ENCODE assay signal across 10 mouse cellular contexts in the genomic region with DNA sequence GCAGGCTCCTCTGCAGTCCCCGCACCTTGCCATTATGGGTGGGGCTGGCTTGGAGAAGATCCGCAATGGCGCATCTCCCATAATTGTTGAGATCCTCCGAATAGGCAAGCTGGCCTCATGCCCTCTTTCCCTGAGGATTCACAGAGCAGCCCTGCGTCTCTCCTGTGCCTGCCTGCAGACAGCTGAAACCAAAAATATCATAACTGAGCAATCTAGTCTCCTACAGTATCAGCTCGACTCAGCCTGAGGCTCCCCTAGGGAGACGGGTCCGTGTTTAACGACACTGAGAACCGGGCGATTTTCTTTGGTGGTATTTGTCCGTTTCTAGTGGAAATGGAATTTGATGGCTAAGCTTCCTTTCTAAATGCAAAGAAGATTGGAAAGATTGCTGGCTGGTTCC. TPM values are rescaled to one million over a fixed set of nuclear protein-coding genes. Genes with fewer than 3 reads are reported as not detected.
DNase-seq lines count a peak whose midpoint lies in the region; ATAC-seq lines count a peak whose summit lies in the region.
"Had no signal": no experiment of that assay in that cellular context is flagged by ENCODE, and none has a peak within 500 bp of the region (broad histone marks: within the 10 kb centered on the region; RNA-seq: fewer than 3 reads in every experiment).

No protein-coding gene starts in this region.

- peak overlapping the region; percentile 25; the same call in 1 of the 2 replicates for H3K9ac ChIP-seq in kidney, embryonic 16.5 days (replicated peaks; ENCODE audit: low read length)
- no peak overlapping the region for H3K9ac ChIP-seq in hindbrain, embryonic 11.5 days (ENCODE audit: low read depth, low read length)
- peak overlapping the region; percentile 15; the same call in 1 of the 2 replicates for H3K9ac ChIP-seq in midbrain, embryonic 16.5 days (ENCODE audit: low read depth, low read length)

- H3K9me3 ChIP-seq in kidney, embryonic 16.5 days (ENCODE audit: low read length) = no peaks in the 10 kb centered on the region
- H3K9me3 ChIP-seq in hindbrain, embryonic 11.5 days (ENCODE audit: control insufficient read depth, low read length) = no peaks in the 10 kb centered on the region
- no peaks in the 10 kb centered on the region for H3K9me3 ChIP-seq in midbrain, embryonic 16.5 days (replicated peaks; ENCODE audit: control insufficient read depth, low read length, poor library complexity, severe bottlenecking)

- peaks cover 14% of the 10 kb centered on the region for H3K4me1 ChIP-seq in kidney, embryonic 16.5 days (ENCODE audit: insufficient read depth, low read length)
- peaks cover 26% of the 10 kb centered on the region for H3K4me1 ChIP-seq in hindbrain, embryonic 11.5 days (replicated peaks; ENCODE audit: control insufficient read depth, insufficient read depth, low read length)
- peaks cover 74% of the 10 kb centered on the region for H3K4me1 ChIP-seq in midbrain, embryonic 16.5 days (ENCODE audit: control insufficient read depth, insufficient read depth, low read length)

- H3K4me2 ChIP-seq in kidney, embryonic 16.5 days (replicated peaks; ENCODE audit: low read depth, low read length) = peak overlapping the region; percentile 27; the same call in 1 of the 2 replicates
- peak overlapping the region; percentile 22 for H3K4me2 ChIP-seq in hindbrain, embryonic 11.5 days (replicated peaks; ENCODE audit: low read depth, low read length)
- peak overlapping the region; percentile 46 for H3K4me2 ChIP-seq in midbrain, embryonic 16.5 days (ENCODE audit: low read length)

- 18% methylated on average over 12 of the region's 12 CpGs for WGBS in kidney, embryonic 16.5 days
- 16% methylated on average over 12 of the region's 12 CpGs for WGBS in hindbrain, embryonic 11.5 days
- 3% methylated on average over 12 of the region's 12 CpGs for WGBS in midbrain, embryonic 16.5 days

- ATAC-seq in kidney, embryonic 16.5 days (ENCODE audit: low FRiP score, low TSS enrichment) = no peak
- no peak for ATAC-seq in hindbrain, embryonic 11.5 days (ENCODE audit: low FRiP score)
- ATAC-seq in midbrain, embryonic 16.5 days = no peak

- DNase-seq in kidney, adult 9 months = no peak
- peak; percentile 67 for DNase-seq in cerebellum, adult 9-11 months
- peak; percentile 30 for DNase-seq in hindbrain, embryonic 11.5 days (ENCODE audit: low spot score)
- DNase-seq in urinary bladder, adult 18-20 months (ENCODE audit: low spot score in 2 of 2) = no peak
- no peak for DNase-seq in embryo, embryonic 10 days (ENCODE audit: low spot score)
- no peak for DNase-seq in adrenal gland, adult 18-20 months (ENCODE audit: low spot score in 2 of 2)

- no peak overlapping the region for H3K27ac ChIP-seq in kidney, embryonic 16.5 days (ENCODE audit: low read length)
- peak overlapping the region; percentile 17; the same call in 1 of the 2 replicates for H3K27ac ChIP-seq in hindbrain, embryonic 11.5 days (ENCODE audit: low read depth, low read length)
- H3K27ac ChIP-seq in midbrain, embryonic 16.5 days (ENCODE audit: low read length) = peak overlapping the region; percentile 78

- H3K4me3 ChIP-seq in kidney, embryonic 16.5 days (ENCODE audit: low read length) = peak overlapping the region; percentile 15; the same call in 1 of the 2 replicates
- H3K4me3 ChIP-seq in hindbrain, embryonic 11.5 days (ENCODE audit: low read depth, low read length) = no peak overlapping the region
- peak overlapping the region; percentile 10 for H3K4me3 ChIP-seq in midbrain, embryonic 16.5 days (ENCODE audit: low read depth, low read length)

- no peaks in the 10 kb centered on the region for H3K36me3 ChIP-seq in kidney, embryonic 16.5 days (ENCODE audit: insufficient read depth, low read length)
- no peaks in the 10 kb centered on the region for H3K36me3 ChIP-seq in hindbrain, embryonic 11.5 days (ENCODE audit: control insufficient read depth, insufficient read depth, low read length)
- no peaks in the 10 kb centered on the region for H3K36me3 ChIP-seq in midbrain, embryonic 16.5 days (ENCODE audit: control insufficient read depth, insufficient read depth, low read length)

- peaks cover 30% of the 10 kb centered on the region for H3K27me3 ChIP-seq in kidney, embryonic 16.5 days (ENCODE audit: insufficient read depth, low read length)
- H3K27me3 ChIP-seq in hindbrain, embryonic 11.5 days (ENCODE audit: control insufficient read depth, insufficient read depth, low read length) = no peaks in the 10 kb centered on the region
- no peaks in the 10 kb centered on the region for H3K27me3 ChIP-seq in midbrain, embryonic 16.5 days (ENCODE audit: control insufficient read depth, insufficient read depth, low read depth, low read length)

RNA-seq across cellular contexts. Expression of gene AC124108.1, which starts 8.7 kb away (rescaled TPM):
- polyA plus RNA-seq in kidney, embryonic 16.5 days (2015; fragmentation: Nextera tagmentation; extraction: Ambion mirVana) = 0.10 and 0.13 TPM in 2 replicates
- polyA plus RNA-seq in hindbrain, embryonic 11.5 days (2014; fragmentation: Nextera tagmentation; extraction: Ambion mirVana) = 2.9 and 4.8 TPM in 2 replicates
- 2.8 and 4.0 TPM in 2 replicates for polyA plus RNA-seq in midbrain, embryonic 16.5 days (2015; fragmentation: Nextera tagmentation; extraction: Ambion mirVana)
- not detected for total RNA-seq in adrenal gland, adult 18-20 months (2021)
- polyA plus RNA-seq: spleen, adult 2 months had no signal

RNA-seq across cellular contexts. Expression of gene Lemd1, which starts 8.7 kb away (rescaled TPM):
- polyA plus RNA-seq in kidney, embryonic 16.5 days (2015; fragmentation: Nextera tagmentation; extraction: Ambion mirVana) = 0.21 and 0.32 TPM in 2 replicates
- polyA plus RNA-seq in hindbrain, embryonic 11.5 days (2014; fragmentation: Nextera tagmentation; extraction: Ambion mirVana) = 8.9 and 11.3 TPM in 2 replicates
- polyA plus RNA-seq in midbrain, embryonic 16.5 days (2015; fragmentation: Nextera tagmentation; extraction: Ambion mirVana) = 16.2 and 18.0 TPM in 2 replicates
- under 1 TPM in 1 of 2 experiments, not detected in 1; 0.43 TPM for total RNA-seq in adrenal gland, adult 18-20 months (2021)
- polyA plus RNA-seq: spleen, adult 2 months had no signal

RNA-seq across cellular contexts. Expression of gene Gm10188, which starts 29.6 kb away (rescaled TPM):
- polyA plus RNA-seq in kidney, embryonic 16.5 days (2015; fragmentation: Nextera tagmentation; extraction: Ambion mirVana) = not detected in 2 replicates
- polyA plus RNA-seq in hindbrain, embryonic 11.5 days (2014; fragmentation: Nextera tagmentation; extraction: Ambion mirVana) = not detected in 2 replicates
- 0.28 and 0.63 TPM in 2 replicates for polyA plus RNA-seq in midbrain, embryonic 16.5 days (2015; fragmentation: Nextera tagmentation; extraction: Ambion mirVana)
- not detected for total RNA-seq in adrenal gland, adult 18-20 months (2021)
- total RNA-seq: left cerebral cortex, postnatal 36 days had no signal
- polyA plus RNA-seq: spleen, adult 2 months had no signal

Comparison
In these comparisons a context has a peak if more than half of its experiments do, and no peak if none do; other contexts are left out.
1. DNase-seq: peak in cerebellum, adult 9-11 months (single experiment) and hindbrain, embryonic 11.5 days (single experiment); none in kidney, adult 9 months (single experiment), urinary bladder, adult 18-20 months (0 of 2), embryo, embryonic 10 days (single experiment) and adrenal gland, adult 18-20 months (0 of 2).
2. Peak in every context shown above with its lines, with median percentiles within 50 percentile points of each other: H3K4me2 ChIP-seq.